Mouse (Mus musculus) lung, postnatal 0 days (tissue): ENCODE results near the gene Fah.

Experiments
- CTCF ChIP-seq: IDR thresholded peaks from 2 replicates; pipeline ENCODE4 v1.5.1; 2016; ENCODE audit warnings: antibody characterized with exemption, mild to moderate bottlenecking
- EP300 ChIP-seq: IDR thresholded peaks from 2 replicates; pipeline ENCODE4 v1.6.1; 2016; ENCODE audit warnings: antibody characterized with exemption, mild to moderate bottlenecking, control low read depth

GRCm38 (mm10) chr7:84623718-84624117 is 17.2 kb upstream of the Fah start:
- TF ChIP-seq CTCF = no peak
- no peak for TF ChIP-seq EP300
